Mouse (Mus musculus): ENCODE measurements at regions not wholly inside any gene's neighbourhood (a gene's known extent, or its start where the extent isn't known, plus 50 kb on each side); places are given as distances from the start of the nearest gene placed in this dataset.

DNA sequence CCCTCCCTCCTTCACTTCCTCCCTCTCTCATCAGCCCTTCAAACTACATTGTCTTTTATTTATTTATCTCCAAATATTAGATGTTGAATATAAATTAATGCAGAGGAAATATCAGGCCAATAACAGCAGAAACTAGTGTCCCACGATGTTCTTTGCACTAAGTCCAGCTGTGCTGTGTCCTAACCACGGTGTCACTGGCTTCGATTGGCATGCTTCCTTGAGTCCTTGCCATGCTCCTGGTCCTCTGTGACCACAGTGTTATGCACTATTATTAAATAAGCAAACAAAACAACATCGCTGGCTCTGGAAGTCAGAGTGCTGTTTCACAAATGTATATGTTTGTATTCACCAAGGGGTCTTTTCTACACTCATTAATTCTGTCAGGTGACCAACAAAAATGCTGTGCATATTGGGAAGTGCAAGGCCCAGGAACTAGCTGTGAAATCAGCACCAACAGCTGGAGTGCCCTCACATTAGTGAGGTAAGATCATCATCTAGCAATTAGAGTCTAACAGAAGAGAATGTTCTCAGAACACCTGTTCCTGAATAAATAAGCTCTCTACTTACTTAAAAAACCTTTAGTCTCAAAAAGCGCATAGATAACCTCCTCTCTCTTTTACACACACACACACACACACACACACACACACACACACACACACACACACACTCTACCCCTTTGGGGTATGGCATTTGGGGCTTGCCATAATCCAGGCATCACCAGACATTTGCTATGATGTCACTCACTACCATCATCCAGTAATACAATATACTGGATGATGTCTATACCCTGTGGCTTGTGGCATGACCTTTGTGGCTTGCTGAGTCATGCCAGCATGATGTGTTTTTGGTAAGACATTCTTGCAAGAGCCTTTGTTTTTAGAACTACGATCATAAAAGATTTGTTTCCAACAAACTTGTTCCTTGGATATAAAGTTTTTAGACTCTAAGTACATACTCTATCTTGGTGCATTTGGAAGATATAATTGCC, 81.9 kb upstream of the Rgs2 start:
- Histone ChIP-seq H3K27me3 (ENCODE audit: control insufficient read depth, insufficient read depth, low read depth, low read length) (no peaks in the 10 kb centered on the region), H3K4me3 (ENCODE audit: low read depth, low read length) (no peak overlapping the region), H3K9ac (ENCODE audit: low read depth, low read length) (no peak overlapping the region), H3K9me3 (replicated peaks; ENCODE audit: control insufficient read depth, low read length, poor library complexity, severe bottlenecking) (no peaks in the 10 kb centered on the region), H3K4me1 (ENCODE audit: control insufficient read depth, insufficient read depth, low read length) (no peaks in the 10 kb centered on the region), H3K4me2 (ENCODE audit: low read length) (no peak overlapping the region), H3K36me3 (ENCODE audit: control insufficient read depth, insufficient read depth, low read length) (no peaks in the 10 kb centered on the region), H3K27ac (ENCODE audit: low read length) (no peak overlapping the region)
- ATAC-seq: no peak
- WGBS: 91% methylated on average over 6 of the region's 6 CpGs

DNA sequence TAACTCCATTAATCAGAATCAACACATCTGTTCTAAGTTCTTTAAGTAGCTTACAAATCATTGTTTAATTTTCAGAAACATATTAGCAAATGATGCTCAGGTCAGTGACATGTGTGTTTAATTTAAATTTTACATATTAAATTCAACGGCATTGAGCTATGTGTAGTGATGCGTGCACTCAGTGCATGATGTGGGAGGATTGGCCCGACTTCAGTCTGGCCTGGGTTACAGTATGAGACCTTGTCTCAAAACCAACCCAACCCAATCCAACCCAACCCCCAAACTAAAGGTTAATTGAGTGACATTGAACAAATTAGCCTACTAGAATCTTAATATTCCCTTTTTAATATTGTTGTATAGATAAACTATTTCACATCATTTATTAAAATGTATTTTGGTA, 75.0 kb upstream of the Rgs2 start:
- ATAC-seq: no peak
- WGBS: 87% methylated on average over 3 of the region's 3 CpGs

DNA sequence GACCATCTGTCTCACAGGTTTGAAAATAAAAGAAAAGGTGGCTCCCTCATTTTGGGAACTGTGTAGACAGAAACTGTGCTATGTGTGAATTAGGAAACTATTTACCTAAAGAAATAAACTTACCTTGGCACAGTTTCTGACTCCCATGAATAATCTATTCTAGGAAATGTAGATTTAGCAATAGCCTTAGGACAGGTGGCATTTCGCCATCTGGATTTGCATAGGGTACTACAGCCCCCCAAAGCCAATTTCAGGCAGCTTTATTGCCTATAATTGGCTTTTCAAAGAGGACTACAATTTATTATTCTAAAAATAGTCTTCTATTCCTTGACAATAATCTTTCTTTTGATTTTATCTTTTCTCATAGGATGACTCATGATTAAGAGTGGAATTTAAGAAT, 74.5 kb upstream of the Rgs2 start:
- Histone ChIP-seq H3K27me3 (ENCODE audit: control insufficient read depth, insufficient read depth, low read depth, low read length) (no peaks in the 10 kb centered on the region), H3K27ac (ENCODE audit: low read length) (no peak overlapping the region), H3K4me3 (ENCODE audit: low read depth, low read length) (no peak overlapping the region), H3K9ac (ENCODE audit: low read depth, low read length) (no peak overlapping the region), H3K36me3 (ENCODE audit: control insufficient read depth, insufficient read depth, low read length) (no peaks in the 10 kb centered on the region), H3K4me1 (ENCODE audit: control insufficient read depth, insufficient read depth, low read length) (no peaks in the 10 kb centered on the region), H3K9me3 (replicated peaks; ENCODE audit: control insufficient read depth, low read length, poor library complexity, severe bottlenecking) (no peaks in the 10 kb centered on the region), H3K4me2 (ENCODE audit: low read length) (no peak overlapping the region)
- 84% methylated on average over 1 of the region's 1 CpGs for WGBS
- ATAC-seq: no peak

More for the DNA sequence above, 75.0 kb upstream of the Rgs2 start:
- Histone ChIP-seq H3K4me1 (ENCODE audit: control insufficient read depth, insufficient read depth, low read length) (no peaks in the 10 kb centered on the region), H3K9ac (ENCODE audit: low read depth, low read length) (no peak overlapping the region), H3K4me2 (ENCODE audit: low read length) (no peak overlapping the region), H3K4me3 (ENCODE audit: low read depth, low read length) (no peak overlapping the region), H3K9me3 (replicated peaks; ENCODE audit: control insufficient read depth, low read length, poor library complexity, severe bottlenecking) (no peaks in the 10 kb centered on the region), H3K27me3 (ENCODE audit: control insufficient read depth, insufficient read depth, low read depth, low read length) (no peaks in the 10 kb centered on the region), H3K27ac (ENCODE audit: low read length) (no peak overlapping the region), H3K36me3 (ENCODE audit: control insufficient read depth, insufficient read depth, low read length) (no peaks in the 10 kb centered on the region)

DNA sequence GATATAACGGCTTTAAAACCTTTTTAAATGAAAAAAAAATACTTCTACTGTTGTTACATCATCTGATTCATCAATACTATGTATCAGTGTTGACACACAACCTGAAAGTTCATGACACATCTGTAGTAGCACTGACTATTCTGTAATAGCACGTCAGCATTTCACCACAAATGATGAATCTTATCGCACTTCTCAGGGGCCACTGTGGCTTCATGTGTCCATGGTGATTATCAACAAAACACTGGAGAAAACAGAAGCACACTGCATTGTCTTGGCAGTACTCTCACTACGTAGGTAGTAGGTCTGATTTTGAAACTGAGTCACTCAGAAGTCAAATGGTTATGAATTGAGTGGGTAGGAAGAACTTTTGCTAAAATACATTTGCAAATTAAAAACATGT, 72.0 kb upstream of the Rgs2 start:
- Histone ChIP-seq H3K4me2 (ENCODE audit: low read length) (no peak overlapping the region), H3K9ac (ENCODE audit: low read depth, low read length) (no peak overlapping the region), H3K27me3 (ENCODE audit: control insufficient read depth, insufficient read depth, low read depth, low read length) (no peaks in the 10 kb centered on the region), H3K36me3 (ENCODE audit: control insufficient read depth, insufficient read depth, low read length) (no peaks in the 10 kb centered on the region), H3K27ac (ENCODE audit: low read length) (no peak overlapping the region), H3K4me1 (ENCODE audit: control insufficient read depth, insufficient read depth, low read length) (no peaks in the 10 kb centered on the region), H3K9me3 (replicated peaks; ENCODE audit: control insufficient read depth, low read length, poor library complexity, severe bottlenecking) (no peaks in the 10 kb centered on the region), H3K4me3 (ENCODE audit: low read depth, low read length) (no peak overlapping the region)
- 89% methylated on average over 4 of the region's 4 CpGs for WGBS
- ATAC-seq: no peak

DNA sequence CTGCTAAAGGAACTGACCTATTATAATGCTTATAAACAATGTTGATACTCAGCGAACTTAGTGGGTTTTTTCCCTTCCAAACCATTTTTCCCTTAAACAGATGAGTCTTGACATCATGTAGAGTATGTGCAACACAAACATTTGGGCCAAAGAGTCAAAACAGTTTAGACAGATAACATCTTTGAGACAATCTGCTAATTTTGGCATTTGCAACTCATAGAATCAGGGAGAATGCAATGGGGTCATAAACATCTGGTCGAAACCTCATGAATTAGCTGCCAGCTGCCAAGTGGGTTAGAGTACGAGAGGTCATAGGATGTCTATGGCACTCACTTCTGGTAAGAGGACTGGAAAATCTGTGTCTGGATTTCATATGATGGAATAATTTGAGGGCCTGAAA, 57.3 kb upstream of the Rgs2 start:
- Histone ChIP-seq H3K9ac (ENCODE audit: low read depth, low read length) (no peak overlapping the region), H3K9me3 (replicated peaks; ENCODE audit: control insufficient read depth, low read length, poor library complexity, severe bottlenecking) (no peaks in the 10 kb centered on the region), H3K27me3 (ENCODE audit: control insufficient read depth, insufficient read depth, low read depth, low read length) (no peaks in the 10 kb centered on the region), H3K27ac (ENCODE audit: low read length) (no peak overlapping the region), H3K4me3 (ENCODE audit: low read depth, low read length) (no peak overlapping the region), H3K4me2 (ENCODE audit: low read length) (no peak overlapping the region), H3K36me3 (ENCODE audit: control insufficient read depth, insufficient read depth, low read length) (no peaks in the 10 kb centered on the region), H3K4me1 (ENCODE audit: control insufficient read depth, insufficient read depth, low read length) (no peaks in the 10 kb centered on the region)
- 86% methylated on average over 3 of the region's 3 CpGs for WGBS
- ATAC-seq: no peak

DNA sequence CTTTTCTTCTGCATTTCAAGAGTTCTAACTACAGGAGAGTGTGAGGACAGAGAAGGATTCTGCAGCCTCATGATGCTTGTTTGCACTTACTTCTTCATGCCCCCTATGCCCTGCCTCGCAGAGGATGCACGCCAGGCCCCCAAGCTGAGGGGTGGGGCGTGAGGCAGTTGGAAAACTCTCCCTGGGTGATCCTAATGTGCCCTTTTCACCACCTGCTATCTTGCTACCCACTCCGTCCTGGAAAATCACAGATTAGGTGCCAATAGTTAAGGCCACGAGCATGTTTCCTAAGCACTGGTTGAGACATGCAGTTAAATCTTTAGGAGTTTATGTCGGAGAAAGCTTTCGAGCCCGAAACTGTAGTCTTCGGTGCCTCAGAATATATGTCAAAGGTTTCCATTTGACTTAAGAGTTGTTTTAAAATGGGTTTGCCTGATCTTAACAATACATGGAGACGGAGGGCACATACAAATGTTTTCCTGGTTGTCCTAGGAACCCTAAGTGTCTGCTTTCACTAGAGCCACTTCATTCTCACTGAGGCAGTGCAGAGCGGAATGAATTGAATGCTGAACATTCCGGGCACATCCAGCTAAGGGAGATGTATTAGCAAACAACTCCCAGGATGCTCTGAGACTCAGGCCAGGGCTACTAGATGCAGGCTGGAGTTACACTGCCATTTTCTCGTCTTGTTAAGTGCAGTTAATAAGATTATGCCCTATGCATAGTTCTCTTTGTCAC, 51.7 kb upstream of the Rgs2 start:
- H3K27me3 ChIP-seq (ENCODE audit: control insufficient read depth, insufficient read depth, low read depth, low read length): no peaks in the 10 kb centered on the region
- H3K27ac ChIP-seq (ENCODE audit: low read length): no peak overlapping the region
- H3K9me3 ChIP-seq (replicated peaks; ENCODE audit: control insufficient read depth, low read length, poor library complexity, severe bottlenecking): no peaks in the 10 kb centered on the region
- 67% methylated on average over 13 of the region's 13 CpGs for WGBS
- 0 out of 2 replicates have a peak, but pooled peaks have one; percentile 21 for ATAC-seq
- no peaks in the 10 kb centered on the region for H3K36me3 ChIP-seq (ENCODE audit: control insufficient read depth, insufficient read depth, low read length)
- H3K4me3 ChIP-seq (ENCODE audit: low read depth, low read length): no peak overlapping the region
- H3K9ac ChIP-seq (ENCODE audit: low read depth, low read length): no peak overlapping the region
- no peak overlapping the region for H3K4me2 ChIP-seq (ENCODE audit: low read length)
- no peaks in the 10 kb centered on the region for H3K4me1 ChIP-seq (ENCODE audit: control insufficient read depth, insufficient read depth, low read length)
